Mouse (Mus musculus): ENCODE measurements around the gene Rbfox1. TPM values are rescaled to one million over a fixed set of nuclear protein-coding genes. Genes with fewer than 3 reads are reported as not detected.

The Rbfox1 gene
- total RNA-seq, 1 experiment from 2014 or later: not detected

GRCm38 (mm10) chr16:6309940-6310339 lies 424.8 kb downstream of the Rbfox1 start:
- no peak for ATAC-seq (ENCODE audit: extremely low read depth, insufficient number of reproducible peaks, low FRiP score, poor library complexity, severe bottlenecking)

GRCm38 (mm10) chr16:6310744-6311678 lies 425.9 kb downstream of the Rbfox1 start:
- ATAC-seq (ENCODE audit: extremely low read depth, insufficient number of reproducible peaks, low FRiP score, poor library complexity, severe bottlenecking): no peak

DNA sequence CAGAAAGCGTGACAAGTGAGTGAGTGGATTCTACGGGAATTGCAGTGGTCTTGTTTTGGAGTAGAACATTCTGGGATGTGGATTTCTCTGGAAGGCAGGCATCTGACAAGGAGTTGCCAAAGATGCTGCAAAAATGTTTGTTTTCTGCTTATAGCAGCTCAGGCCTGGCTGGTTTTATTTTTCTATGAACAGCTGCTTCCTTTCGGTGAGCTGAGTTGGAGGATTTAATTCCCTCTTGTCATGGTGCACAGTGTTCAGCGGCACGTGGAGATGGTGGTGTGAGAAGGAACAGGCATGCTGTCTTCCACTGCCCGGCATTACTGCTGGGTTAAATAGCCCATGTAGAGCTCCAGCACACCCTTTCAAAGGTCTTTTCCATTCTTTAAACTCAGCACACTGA lies 428.5 kb downstream of the Rbfox1 start:
- no peak for ATAC-seq (ENCODE audit: extremely low read depth, insufficient number of reproducible peaks, low FRiP score, poor library complexity, severe bottlenecking)

GRCm38 (mm10) chr16:6324832-6325231 lies 439.7 kb downstream of the Rbfox1 start:
- no peak for ATAC-seq (ENCODE audit: extremely low read depth, insufficient number of reproducible peaks, low FRiP score, poor library complexity, severe bottlenecking)

GRCm38 (mm10) chr16:6331400-6331939 lies 446.3 kb downstream of the Rbfox1 start:
- no peak for ATAC-seq (ENCODE audit: extremely low read depth, insufficient number of reproducible peaks, low FRiP score, poor library complexity, severe bottlenecking)

DNA sequence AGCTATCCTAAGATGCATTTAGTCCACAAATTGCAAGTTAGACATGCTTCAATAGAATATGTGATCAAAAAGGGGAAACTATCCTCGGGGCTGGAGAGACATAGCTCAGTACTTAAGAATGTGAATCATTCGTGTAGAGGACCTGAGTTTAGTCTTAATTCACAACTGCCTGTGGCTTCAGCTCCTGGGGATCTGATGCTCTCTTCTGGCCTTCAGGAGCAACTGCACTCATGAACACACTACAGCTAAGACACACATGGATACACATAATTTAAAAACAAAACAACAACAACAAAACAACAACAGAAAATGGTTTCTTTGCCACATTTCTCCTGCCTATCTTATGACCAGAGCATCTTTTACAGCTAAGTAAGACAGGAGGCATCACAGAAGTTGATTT lies 448.1 kb downstream of the Rbfox1 start:
- ATAC-seq (ENCODE audit: extremely low read depth, insufficient number of reproducible peaks, low FRiP score, poor library complexity, severe bottlenecking): no peak

DNA sequence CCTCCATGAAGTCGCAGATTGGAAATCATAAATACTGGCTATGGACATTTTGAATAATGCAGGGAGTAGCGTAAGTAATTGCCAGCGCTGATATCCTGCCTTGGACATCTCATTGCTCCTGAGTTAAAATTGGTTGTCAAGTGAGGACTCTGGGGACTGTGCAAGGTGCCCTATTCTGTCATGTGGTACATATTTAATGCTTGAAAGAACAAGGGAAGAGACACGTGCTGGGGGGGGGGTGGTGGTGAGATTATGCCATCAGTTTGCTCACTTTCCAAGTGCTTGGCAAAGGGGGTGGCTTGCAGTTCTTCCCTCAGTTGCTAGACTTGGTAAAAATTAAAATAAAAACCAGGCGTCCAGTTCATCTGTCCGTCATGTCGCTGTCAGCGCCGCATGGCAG lies 462.9 kb downstream of the Rbfox1 start:
- ATAC-seq (ENCODE audit: extremely low read depth, insufficient number of reproducible peaks, low FRiP score, poor library complexity, severe bottlenecking): no peak

DNA sequence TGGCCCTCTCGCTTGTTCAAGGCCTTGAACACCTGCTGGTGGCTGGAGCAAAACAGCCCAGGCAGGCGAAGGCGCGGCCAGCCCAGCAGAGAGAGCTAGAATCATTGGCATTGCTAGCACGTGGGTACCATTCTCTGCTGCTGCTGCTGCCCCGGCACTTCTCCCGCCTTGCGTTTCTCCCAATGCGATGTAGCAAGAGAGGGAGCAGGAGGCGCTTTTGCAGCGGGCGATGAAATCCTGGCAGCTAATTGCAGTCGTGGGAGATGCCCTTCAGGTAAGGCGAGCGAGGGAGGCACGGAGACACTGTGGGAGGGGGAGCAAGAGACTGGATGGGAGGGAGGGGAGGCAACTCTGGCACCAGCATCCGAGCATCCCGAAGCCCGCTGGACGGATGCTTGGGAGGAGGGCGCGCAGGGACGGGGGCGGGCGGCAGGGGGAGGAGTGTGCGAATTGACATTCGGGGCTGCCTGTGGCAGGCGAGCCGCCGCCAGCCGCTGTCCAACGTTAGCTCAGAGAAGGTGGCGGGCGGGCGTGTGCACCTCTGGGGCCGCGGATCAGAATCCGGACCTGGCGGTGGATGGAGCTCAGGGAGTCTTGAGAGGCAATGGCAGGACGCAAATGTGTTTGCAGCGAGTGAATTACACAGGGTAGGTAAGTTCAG lies 463.6 kb downstream of the Rbfox1 start:
- ATAC-seq (ENCODE audit: extremely low read depth, insufficient number of reproducible peaks, low FRiP score, poor library complexity, severe bottlenecking): no peak

- ATAC-seq (ENCODE audit: extremely low read depth, insufficient number of reproducible peaks, low FRiP score, poor library complexity, severe bottlenecking): no peak
These were observed 464.2 kb downstream of the Rbfox1 start for GRCm38 (mm10) chr16:6349381-6349780.

- no peak for ATAC-seq (ENCODE audit: extremely low read depth, insufficient number of reproducible peaks, low FRiP score, poor library complexity, severe bottlenecking)
These were observed 465.1 kb downstream of the Rbfox1 start for GRCm38 (mm10) chr16:6350256-6350655.

DNA sequence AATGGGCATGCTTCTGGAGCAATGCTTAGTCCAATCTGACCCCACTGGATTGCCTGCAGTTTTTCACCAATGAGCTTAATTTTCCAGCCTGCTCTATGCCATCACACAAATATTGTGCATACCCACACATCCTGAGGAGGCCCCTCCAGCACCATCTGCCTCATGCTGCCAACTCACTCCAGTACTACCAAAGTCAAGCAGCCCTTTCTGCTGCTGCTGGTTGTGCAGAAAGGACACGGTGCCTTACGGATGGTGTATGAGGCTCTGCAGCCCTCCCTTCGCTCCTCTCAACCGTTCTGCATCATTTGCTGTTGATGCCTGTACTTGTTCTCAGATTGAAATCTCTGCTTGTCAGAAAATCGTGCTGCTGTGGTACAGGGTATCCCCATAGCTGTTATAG lies 468.0 kb downstream of the Rbfox1 start:
- no peak for ATAC-seq (ENCODE audit: extremely low read depth, insufficient number of reproducible peaks, low FRiP score, poor library complexity, severe bottlenecking)

DNA sequence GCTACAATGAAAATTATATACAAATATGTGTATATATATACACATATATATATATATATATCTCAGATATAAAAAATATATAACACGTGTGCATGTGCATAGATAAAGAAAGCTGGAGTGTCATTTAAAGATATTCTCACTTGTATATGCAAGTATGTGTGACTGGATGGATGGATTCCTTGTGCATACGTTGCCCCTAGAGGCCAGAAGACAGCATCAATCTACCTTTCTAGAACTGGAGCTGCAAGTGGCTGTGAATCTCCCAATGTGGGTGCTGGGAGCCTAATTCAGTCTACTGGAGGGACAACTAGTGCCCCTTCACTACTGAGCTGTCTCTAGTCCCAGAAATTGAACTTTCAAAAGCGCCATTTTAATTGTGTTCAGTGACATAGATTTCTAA lies 471.8 kb downstream of the Rbfox1 start:
- ATAC-seq (ENCODE audit: extremely low read depth, insufficient number of reproducible peaks, low FRiP score, poor library complexity, severe bottlenecking): no peak

GRCm38 (mm10) chr16:6365793-6366192 lies 480.6 kb downstream of the Rbfox1 start:
- no peak for ATAC-seq (ENCODE audit: extremely low read depth, insufficient number of reproducible peaks, low FRiP score, poor library complexity, severe bottlenecking)

GRCm38 (mm10) chr16:6366649-6367048 lies 481.5 kb downstream of the Rbfox1 start:
- no peak for ATAC-seq (ENCODE audit: extremely low read depth, insufficient number of reproducible peaks, low FRiP score, poor library complexity, severe bottlenecking)

GRCm38 (mm10) chr16:6380924-6381323 lies 495.8 kb downstream of the Rbfox1 start:
- ATAC-seq (ENCODE audit: extremely low read depth, insufficient number of reproducible peaks, low FRiP score, poor library complexity, severe bottlenecking): no peak

GRCm38 (mm10) chr16:6381572-6381971 lies 496.4 kb downstream of the Rbfox1 start:
- ATAC-seq (ENCODE audit: extremely low read depth, insufficient number of reproducible peaks, low FRiP score, poor library complexity, severe bottlenecking): no peak

DNA sequence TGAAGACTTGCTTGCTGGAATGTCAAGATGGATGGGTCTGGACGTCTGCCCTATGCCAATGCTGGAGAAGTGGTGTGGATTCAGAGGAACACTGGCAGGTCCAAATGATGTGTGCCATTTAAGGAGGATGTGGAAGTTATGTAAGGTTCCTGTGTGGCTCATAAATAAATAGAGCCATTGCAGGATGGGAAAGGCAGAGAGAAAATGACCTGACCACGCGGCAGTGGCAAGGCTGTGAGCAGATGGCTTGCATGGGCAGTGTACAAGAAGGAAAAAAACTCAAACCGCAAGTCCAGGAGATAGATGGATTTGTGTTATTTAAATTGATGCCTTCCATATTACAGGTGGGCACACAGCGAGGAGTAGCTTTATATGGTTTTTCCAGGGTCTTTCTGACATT lies 497.6 kb downstream of the Rbfox1 start:
- no peak for ATAC-seq (ENCODE audit: extremely low read depth, insufficient number of reproducible peaks, low FRiP score, poor library complexity, severe bottlenecking)

DNA sequence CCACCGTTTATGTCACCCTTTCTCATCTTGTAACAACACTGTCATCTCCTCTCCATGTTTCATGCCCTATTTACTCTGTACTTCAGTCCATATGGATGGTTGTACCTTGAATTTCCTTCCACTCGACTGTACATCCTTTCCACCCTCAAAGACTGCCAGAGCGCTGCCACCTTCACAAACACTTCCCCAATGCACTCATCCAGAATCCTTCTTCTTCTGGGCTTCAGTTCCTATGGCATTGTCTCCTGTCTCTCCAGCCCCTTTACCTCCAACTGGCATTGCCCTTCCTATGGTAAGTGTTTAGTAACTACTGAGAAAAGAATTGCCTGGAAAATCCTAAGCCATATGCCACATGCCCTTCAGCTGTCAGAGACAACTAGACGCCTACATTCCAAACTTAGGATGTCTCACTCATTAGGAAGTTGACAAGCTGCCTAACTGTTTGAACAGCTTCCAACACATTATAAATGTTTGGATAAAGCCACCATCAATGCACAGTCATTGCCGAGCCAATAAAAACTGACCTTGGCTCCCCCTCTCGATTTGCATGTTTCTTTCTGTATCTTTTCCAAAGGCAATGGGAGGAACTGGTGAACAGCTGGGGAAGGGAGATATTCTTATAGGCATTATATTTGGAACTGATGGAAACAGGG lies 505.2 kb downstream of the Rbfox1 start:
- ATAC-seq (ENCODE audit: extremely low read depth, insufficient number of reproducible peaks, low FRiP score, poor library complexity, severe bottlenecking): no peak

GRCm38 (mm10) chr16:6396676-6397409 lies 511.7 kb downstream of the Rbfox1 start:
- ATAC-seq (ENCODE audit: extremely low read depth, insufficient number of reproducible peaks, low FRiP score, poor library complexity, severe bottlenecking): no peak
